Mouse (Mus musculus) small intestine, adult 2 months (tissue): ENCODE data around the gene P3h4. TPM values are rescaled to one million over a fixed set of nuclear protein-coding genes. Genes with fewer than 3 reads are reported as not detected.

ENCODE experiments used
- H3K27ac ChIP-seq: fragments of 200-500 bp; 2 replicates; pipeline ENCODE4 v1.5.1; 2012; ENCODE audit warnings: low read depth, low read length, control low read depth, inconsistent platforms; ENCODE audit not compliant: insufficient read depth
- H3K27me3 ChIP-seq: fragments of 200-500 bp; 2 replicates; pipeline ENCODE4 v1.6.1; 2012; ENCODE audit warnings: mild to moderate bottlenecking, moderate library complexity, low read length, inconsistent platforms; ENCODE audit not compliant: control insufficient read depth, insufficient read depth
- H3K36me3 ChIP-seq: fragments of 200-500 bp; 2 replicates; pipeline ENCODE4 v1.6.1; 2012; ENCODE audit warnings: mild to moderate bottlenecking, low read length, control low read depth, inconsistent platforms; ENCODE audit not compliant: control insufficient read depth, insufficient read depth
- H3K4me1 ChIP-seq: fragments of 200-500 bp; 2 replicates; pipeline ENCODE4 v1.6.1; 2012; ENCODE audit warnings: low read length, inconsistent platforms, mixed read lengths; ENCODE audit not compliant: control insufficient read depth, insufficient read depth, insufficient read length
- H3K4me3 ChIP-seq: fragments of 200-500 bp; 2 replicates; pipeline ENCODE4 v1.5.1; 2012; ENCODE audit warnings: low read depth, mild to moderate bottlenecking, control low read depth, inconsistent platforms, low read length, moderate library complexity
- CTCF ChIP-seq: fragments of 200-500 bp; IDR thresholded peaks from 2 replicates; pipeline ENCODE4 v1.5.1; 2012; ENCODE audit warnings: low read depth, mild to moderate bottlenecking, control low read depth, inconsistent platforms, low read length, moderate library complexity, mixed read lengths; ENCODE audit not compliant: insufficient replicate concordance, insufficient read length; ENCODE audit errors: extremely low read depth
- POLR2A ChIP-seq: fragments of 200-500 bp; IDR thresholded peaks from 2 replicates; pipeline ENCODE4 v1.6.1; 2012; ENCODE audit warnings: low read depth, mild to moderate bottlenecking, control low read depth, inconsistent platforms, low read length, moderate library complexity
- WGBS: fragments of 180-500 bp; shearing (Covaris S2); methylation state at CpG from one replicate; pipeline ENCODE4 v1.1.7; 2018; 5-methylcytosine and 5-hydroxymethylcytosine counted together
- polyA plus RNA-seq: library from polyadenylated mRNA; depleted of rRNA; stranded (reverse); fragments of >200 nt; gene quantifications from 2 replicates; pipeline ENCODE4 v1.2.3, GENCODE M21; 2012

Gene P3h4
- polyA plus RNA-seq, 1 experiment, result 11.4 TPM

DNA sequence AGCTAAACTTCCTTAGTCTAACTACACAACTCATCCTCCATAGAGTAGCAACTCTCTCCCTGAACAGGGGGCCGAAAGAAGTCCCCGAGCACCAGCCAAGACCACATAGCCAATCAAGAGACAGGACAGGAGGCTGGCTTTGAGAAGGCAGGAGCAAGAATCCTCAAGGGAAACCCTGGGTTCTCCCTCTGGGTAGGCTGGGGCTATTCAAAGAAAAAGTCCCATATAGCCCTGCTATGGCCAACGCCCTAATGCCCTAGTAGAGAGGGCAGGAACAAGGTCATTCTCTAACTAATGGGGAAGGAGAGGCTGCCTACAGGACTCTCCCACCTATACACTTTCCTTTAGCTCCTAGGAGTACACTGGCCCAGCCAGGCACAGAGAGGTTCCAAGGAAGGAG is 29.6 kb downstream of the P3h4 start:
- Histone ChIP-seq H3K36me3 (peaks cover 59% of the 10 kb centered on the region), H3K4me1 (peaks cover 30% of the 10 kb centered on the region), H3K4me3 (no peak overlapping the region), H3K27ac (no peak overlapping the region), H3K27me3 (no peaks in the 10 kb centered on the region)
- WGBS, result 96% methylated on average over 3 of the region's 3 CpGs
- no peak for TF ChIP-seq CTCF
- no peak for TF ChIP-seq POLR2A

DNA sequence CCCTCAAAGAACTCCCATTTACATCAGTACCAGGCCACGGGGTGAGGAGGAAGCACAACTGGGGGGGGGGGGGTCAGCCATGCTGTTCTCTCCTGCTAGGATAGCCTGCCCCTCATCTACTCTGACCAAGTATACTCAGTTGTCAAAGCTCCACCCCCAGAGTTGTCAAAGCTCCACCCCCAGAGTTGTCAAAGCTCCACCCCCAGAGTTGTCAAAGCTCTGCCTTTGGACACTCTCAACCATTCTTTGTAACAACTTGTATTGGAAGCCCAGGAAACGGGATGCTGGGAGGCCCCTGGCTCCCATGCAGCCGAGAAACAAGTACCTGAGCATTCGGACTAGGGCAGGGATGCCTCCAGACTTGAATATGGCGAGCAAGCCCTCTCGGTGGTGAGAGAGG is 32.0 kb downstream of the P3h4 start:
- Histone ChIP-seq H3K27ac (no peak overlapping the region), H3K4me3 (no peak overlapping the region), H3K27me3 (no peaks in the 10 kb centered on the region), H3K4me1 (peaks cover 14% of the 10 kb centered on the region), H3K36me3 (peaks cover 79% of the 10 kb centered on the region)
- TF ChIP-seq CTCF (no peak), POLR2A (no peak)
- 90% methylated on average over 6 of the region's 6 CpGs for WGBS

GRCm38 (mm10) chr11:100379311-100379710 is 35.3 kb downstream of the P3h4 start:
- Histone ChIP-seq H3K4me3 (no peak overlapping the region), H3K36me3 (peaks cover 84% of the 10 kb centered on the region), H3K27me3 (no peaks in the 10 kb centered on the region), H3K4me1 (no peaks in the 10 kb centered on the region; the same call in 1 of the 2 replicates), H3K27ac (no peak overlapping the region)
- 76% methylated on average over 4 of the region's 4 CpGs for WGBS
- TF ChIP-seq CTCF, result no peak
- TF ChIP-seq POLR2A, result no peak

- Histone ChIP-seq H3K27ac (no peak overlapping the region), H3K4me3 (no peak overlapping the region), H3K36me3 (peaks cover 85% of the 10 kb centered on the region), H3K27me3 (no peaks in the 10 kb centered on the region), H3K4me1 (no peaks in the 10 kb centered on the region; the same call in 1 of the 2 replicates)
- TF ChIP-seq POLR2A (no peak), CTCF (no peak)
- WGBS, result 91% methylated on average over 5 of the region's 5 CpGs
Observed at GRCm38 (mm10) chr11:100378446-100378845, 36.2 kb downstream of the P3h4 start.

DNA sequence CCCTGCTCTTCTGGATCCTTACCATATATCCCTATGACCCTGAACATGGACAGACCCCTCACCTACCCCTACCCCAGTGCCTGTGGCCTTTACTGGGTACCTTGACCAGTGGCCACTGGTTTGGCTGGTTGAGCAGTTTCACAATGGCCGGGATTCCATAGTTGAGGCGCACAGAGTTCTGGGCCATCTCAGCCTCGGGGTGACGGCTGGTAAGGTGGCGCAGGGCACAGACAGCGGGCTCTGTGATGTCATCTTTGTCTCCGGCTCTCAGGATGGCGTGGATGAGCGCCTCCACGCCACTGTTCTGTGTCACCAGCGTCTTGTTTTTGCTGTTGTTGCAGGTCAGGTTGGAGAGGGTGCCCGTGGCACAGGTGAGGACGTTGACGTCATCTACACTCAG is 36.6 kb downstream of the P3h4 start:
- no peak overlapping the region for H3K27ac ChIP-seq
- H3K4me1 ChIP-seq, result no peaks in the 10 kb centered on the region; the same call in 1 of the 2 replicates
- TF ChIP-seq POLR2A (no peak), CTCF (no peak)
- no peak overlapping the region for H3K4me3 ChIP-seq
- H3K27me3 ChIP-seq, result no peaks in the 10 kb centered on the region
- H3K36me3 ChIP-seq, result peaks cover 85% of the 10 kb centered on the region
- WGBS, result 95% methylated on average over 14 of the region's 14 CpGs

DNA sequence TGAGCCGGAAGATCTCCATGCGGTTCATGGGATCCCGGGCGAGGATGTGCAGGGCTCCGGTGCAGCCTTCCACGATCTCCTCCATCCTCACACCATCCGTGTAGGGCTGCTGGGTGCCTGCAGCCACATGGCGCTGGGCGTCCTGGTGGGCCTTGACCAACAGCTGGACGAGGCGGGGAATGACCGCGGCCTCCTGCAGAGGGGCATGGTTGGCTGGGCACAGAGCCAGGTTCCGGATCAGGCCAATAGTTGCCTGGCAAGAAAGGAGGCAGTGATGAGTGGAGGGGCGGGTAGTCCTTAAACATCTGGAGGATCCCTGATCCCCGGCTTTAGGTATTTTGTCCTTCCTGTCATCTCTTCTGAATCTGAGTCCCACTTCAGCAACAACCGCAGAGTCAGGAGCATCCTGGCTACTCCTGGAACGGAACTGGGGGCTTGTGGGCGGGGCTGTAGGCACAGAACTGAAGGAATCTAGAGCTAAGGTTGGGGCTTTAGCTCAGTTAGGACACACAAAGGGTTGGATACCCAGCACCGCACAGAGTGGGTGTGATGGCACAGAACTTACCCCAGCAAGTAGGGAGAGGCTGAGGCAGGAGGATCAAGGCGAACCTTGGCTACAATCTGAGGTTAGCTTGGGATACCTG is 37.8 kb downstream of the P3h4 start:
- Histone ChIP-seq H3K27me3 (no peaks in the 10 kb centered on the region), H3K4me3 (no peak overlapping the region)
- TF ChIP-seq CTCF (no peak), POLR2A (no peak)

DNA sequence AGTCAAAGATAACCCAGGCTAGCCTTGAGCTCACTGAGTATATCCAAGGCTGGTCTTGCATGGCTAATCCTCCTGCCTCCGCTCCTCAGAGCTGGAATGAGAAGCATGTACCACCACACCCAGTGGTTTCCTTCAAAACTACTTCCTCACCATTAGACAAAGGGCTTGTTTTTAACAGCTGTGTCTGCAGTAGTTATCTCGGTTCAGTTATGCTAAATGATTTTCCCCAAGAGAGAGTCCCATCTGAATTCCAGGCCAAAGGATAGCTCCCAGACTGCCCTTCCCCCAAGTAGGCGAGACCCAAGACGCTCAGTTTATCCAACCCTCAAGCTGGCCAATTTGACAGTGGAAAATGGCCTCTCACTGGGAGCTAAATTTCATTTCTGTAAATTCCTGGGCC is 38.6 kb downstream of the P3h4 start:
- H3K4me3 ChIP-seq, result no peak overlapping the region
- H3K4me1 ChIP-seq, result no peaks in the 10 kb centered on the region; the same call in 1 of the 2 replicates
- H3K27ac ChIP-seq, result no peak overlapping the region
- TF ChIP-seq POLR2A (no peak), CTCF (no peak)
- H3K36me3 ChIP-seq, result peaks cover 89% of the 10 kb centered on the region
- H3K27me3 ChIP-seq, result no peaks in the 10 kb centered on the region
- WGBS, result 65% methylated on average over 4 of the region's 4 CpGs

More for the DNA sequence above, 37.8 kb downstream of the P3h4 start:
- H3K36me3 ChIP-seq, result peaks cover 86% of the 10 kb centered on the region
- 88% methylated on average over 21 of the region's 21 CpGs for WGBS
- H3K27ac ChIP-seq, result no peak overlapping the region
- H3K4me1 ChIP-seq, result no peaks in the 10 kb centered on the region; the same call in 1 of the 2 replicates
